Mouse (Mus musculus) colon, adult 2 months (tissue): ENCODE measurements around the gene Mief1. TPM values are rescaled to one million over a fixed set of nuclear protein-coding genes. Genes with fewer than 3 reads are reported as not detected.

Experiments used
- polyA plus RNA-seq: library from polyadenylated mRNA; depleted of rRNA; stranded (reverse); fragments of >200 nt; gene quantifications from 2 replicates; pipeline ENCODE4 v1.2.3, GENCODE M21; 2012; rRNA removed

The Mief1 gene
- 15.6 and 16.7 TPM in 2 replicates for polyA plus RNA-seq

GRCm38 (mm10) chr15:80233733-80234509, at the start of gene Mief1:
Gene Mief1, plus strand, starts transcription at chr15:80234018.

GRCm38 (mm10) chr15:80235535-80235934, 1.7 kb downstream of the Mief1 start, which contains the start of gene AC140267.1:
Gene AC140267.1, plus strand, starts transcription at chr15:80235835.

DNA sequence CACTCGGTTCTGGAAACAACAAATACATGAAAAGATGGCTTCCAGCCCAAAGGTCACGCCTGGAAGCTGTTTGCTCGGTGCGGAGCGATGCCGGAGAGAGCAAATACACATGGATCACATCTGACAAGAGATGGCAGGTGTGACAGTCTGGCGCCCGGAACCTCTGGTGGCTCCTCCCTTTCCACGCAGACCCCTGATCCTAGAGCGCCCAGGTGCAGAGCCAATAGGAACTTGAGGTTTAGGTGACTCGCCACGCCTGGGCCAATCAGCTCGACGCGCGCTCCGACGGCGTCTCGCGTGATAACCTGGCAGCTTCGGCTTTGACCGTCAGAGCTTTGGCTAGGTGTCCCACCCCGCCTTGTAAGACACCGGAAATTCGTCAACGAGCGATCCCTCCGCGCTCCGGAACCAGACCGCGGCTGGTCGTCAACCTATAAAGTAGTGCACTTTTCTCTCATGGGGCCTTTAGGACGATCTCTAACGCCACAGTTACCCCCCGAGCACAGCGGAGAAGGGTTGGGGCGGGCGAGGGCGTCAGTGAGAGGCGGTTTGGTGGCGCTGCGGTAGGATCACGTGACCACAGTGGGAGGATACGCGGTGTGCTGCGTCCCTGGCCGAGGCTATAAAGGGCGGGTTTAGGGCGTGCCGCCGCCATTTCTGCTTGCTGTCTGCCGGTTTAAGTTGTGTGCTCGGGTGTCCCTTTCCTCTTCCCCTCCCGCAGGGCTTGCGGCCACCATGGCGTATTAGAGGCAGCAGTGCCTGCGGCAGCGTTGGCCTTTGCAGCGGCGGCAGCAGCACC, 21.2 kb downstream of the Mief1 start, which contains the start of gene Atf4:
Gene Atf4 (plus strand): TSS at position 338 of the 799 bp plus-strand sequence.

DNA sequence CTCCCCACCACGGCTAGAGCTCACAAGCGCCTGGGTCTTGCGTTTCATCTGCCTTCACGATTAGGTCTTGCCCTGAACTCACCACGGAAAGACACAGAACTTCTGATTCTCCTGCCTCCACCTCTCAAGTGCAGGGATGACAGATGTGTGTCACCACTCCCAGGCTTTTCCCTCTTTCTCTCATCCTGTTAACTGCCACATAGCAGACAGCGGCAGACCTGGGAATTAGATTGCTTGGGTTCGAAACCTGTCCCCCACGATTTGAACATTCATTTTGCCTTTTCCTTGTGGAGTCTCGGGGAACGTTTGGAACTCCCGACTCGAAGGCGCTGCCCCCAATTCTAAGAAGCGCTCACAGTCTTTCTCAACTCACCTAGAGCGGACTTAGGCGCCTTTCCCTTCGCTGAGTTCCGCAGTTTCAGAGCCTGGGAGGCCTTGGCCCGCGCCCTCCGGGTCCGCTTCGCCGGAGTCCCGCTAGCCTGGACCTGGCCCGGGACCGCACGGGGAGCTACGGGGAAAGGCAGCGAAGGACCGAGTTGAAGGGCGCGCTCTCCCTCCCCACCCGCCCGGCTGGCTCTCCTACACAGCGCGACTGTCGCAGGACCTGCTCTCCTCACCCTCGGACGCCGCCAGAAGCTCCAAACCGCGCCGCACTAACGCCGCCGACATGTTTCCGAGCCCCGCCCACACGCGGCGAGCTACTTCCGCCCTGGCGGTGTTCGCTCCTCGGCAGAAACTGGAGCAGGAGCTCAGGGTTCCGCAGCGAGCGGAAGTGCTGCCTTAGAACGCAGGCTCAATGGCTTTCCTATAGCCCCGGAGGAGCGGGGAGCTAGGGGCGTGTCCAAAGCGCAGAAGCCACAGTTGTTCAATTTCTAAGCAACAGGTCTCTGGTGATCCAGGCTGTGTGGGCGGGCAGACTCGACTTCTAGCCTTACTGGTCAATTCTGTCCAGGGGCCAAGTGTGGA, 30.1 kb downstream of the Mief1 start, which contains the start of gene Rps19bp1:
Gene Rps19bp1 (minus strand): TSS at position 706 of the 966 bp plus-strand sequence.

DNA sequence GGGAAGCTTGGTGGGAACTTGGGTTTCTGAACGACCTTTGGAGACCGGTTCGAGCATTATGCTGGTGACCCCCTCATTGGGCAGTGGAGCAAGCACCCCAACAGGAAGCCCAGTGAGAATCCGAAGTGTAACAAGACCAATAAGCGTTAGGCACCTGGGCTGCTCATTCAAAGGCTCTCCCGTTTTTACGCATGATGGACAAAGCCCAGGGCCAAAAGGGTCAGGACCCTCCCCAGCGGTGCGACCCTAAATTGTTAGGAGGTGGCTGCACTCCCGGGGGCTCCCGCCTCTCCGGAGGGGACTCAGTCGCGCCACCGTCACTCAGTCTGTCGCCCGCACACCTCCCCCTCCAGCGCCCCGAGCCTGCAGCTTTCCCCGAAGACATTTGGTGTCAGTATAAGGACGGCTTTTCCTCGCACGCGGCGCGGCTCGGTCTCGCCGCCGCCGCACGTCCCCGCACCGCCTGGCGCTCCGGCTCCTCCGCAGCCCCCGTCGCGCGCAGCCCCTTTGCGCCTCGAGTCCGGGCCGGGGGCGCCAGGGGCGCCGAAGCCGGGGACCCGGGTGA, 53.1 kb downstream of the Mief1 start, which contains the start of gene Cacna1i:
Gene Cacna1i (plus strand): TSS at position 388 of the 565 bp plus-strand sequence.

Other genes starting within 250 kb of the Mief1 start
- gene Pdgfb, start 219.0 kb upstream of the Mief1 start, polyA plus RNA-seq: 12.8 and 18.8 TPM in 2 replicates
- gene Syngr1, start 142.7 kb upstream of the Mief1 start, polyA plus RNA-seq: 22.7 and 28.6 TPM in 2 replicates
- 577 and 748 TPM in 2 replicates for gene Rpl3, start 142.2 kb upstream of the Mief1 start, polyA plus RNA-seq
- 34.8 and 35.4 TPM in 2 replicates for gene Tab1, start 100.9 kb upstream of the Mief1 start, polyA plus RNA-seq
- gene Mgat3, start 60.3 kb upstream of the Mief1 start, polyA plus RNA-seq: 68.4 and 79.7 TPM in 2 replicates
- gene AC140267.1, start 1.8 kb downstream of the Mief1 start, polyA plus RNA-seq: not detected in 2 replicates
- 134 and 164 TPM in 2 replicates for gene Atf4, start 21.2 kb downstream of the Mief1 start, polyA plus RNA-seq
- gene Rps19bp1, start 30.3 kb downstream of the Mief1 start, polyA plus RNA-seq: 21.8 and 27.8 TPM in 2 replicates
- 0.46 and 0.78 TPM in 2 replicates for gene Cacna1i, start 53.2 kb downstream of the Mief1 start, polyA plus RNA-seq